Comparison of ENCODE assay signal across 22 mouse cellular contexts in the genomic region with DNA sequence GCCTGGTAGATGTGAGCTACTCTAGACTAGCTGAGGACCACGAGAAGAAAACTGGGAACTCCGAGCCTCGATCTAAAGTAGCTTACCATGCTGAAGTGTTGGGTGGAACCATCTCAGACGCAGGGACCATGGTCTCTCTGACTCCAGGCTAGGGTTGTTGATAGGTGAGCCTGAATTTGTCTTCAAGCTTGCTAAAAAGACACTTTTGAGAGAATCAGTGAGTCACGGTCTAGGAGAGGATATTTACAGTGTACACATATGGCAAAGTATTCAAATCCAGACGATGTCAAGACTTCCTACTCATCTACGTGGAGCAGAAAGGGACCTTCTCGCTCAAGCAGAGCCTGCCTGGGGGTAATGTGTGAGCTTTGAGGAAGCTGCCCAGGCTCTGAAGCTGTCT.
DNase-seq lines count a peak whose midpoint lies in the region; ATAC-seq and TF ChIP-seq lines count a peak whose summit lies in the region.
"Had no signal": no experiment of that assay in that cellular context is flagged by ENCODE, and none has a peak within 500 bp of the region (broad histone marks: within the 10 kb centered on the region; RNA-seq: fewer than 3 reads in every experiment).

No protein-coding gene starts in this region.

- 90% methylated on average over 8 of the region's 8 CpGs for WGBS in hindbrain, embryonic 10.5 days
- WGBS in hindbrain, embryonic 14.5 days: 90% methylated on average over 8 of the region's 8 CpGs

- no peak for ATAC-seq in hindbrain, embryonic 14.5 days (ENCODE audit: low FRiP score)
- peak; percentile 18; the same call in 1 of the 2 replicates for ATAC-seq in granulocyte monocyte progenitor cell, adult 5-6 weeks (replicated peaks; ENCODE audit: poor library complexity, severe bottlenecking)
- ATAC-seq: intestine, postnatal 0 days; liver, embryonic 12.5 days had no signal

- no peak overlapping the region for H3K4me2 ChIP-seq in hindbrain, embryonic 14.5 days (replicated peaks)
- H3K4me2 ChIP-seq: forebrain, embryonic 12.5 days; heart, embryonic 11.5 days; kidney, embryonic 15.5 days; liver, embryonic 12.5 days; midbrain, embryonic 12.5 days had no signal

- TF ChIP-seq POLR2A in bone marrow macrophage, adult 2 months (IDR thresholded peaks at IDR 0.05; ENCODE audit: borderline replicate concordance, low read depth, low read length): no peak

- H3K27me3 ChIP-seq in hindbrain, embryonic 10.5 days (ENCODE audit: insufficient read depth, poor library complexity, severe bottlenecking): peaks cover 5% of the 10 kb centered on the region; the same call in 1 of the 2 replicates
- H3K27me3 ChIP-seq in hindbrain, embryonic 14.5 days (ENCODE audit: control insufficient read depth, insufficient read depth, low read length): no peaks in the 10 kb centered on the region
- H3K27me3 ChIP-seq: midbrain, embryonic 12.5 days had no signal

- H3K4me1 ChIP-seq in hindbrain, embryonic 10.5 days (replicated peaks): peaks cover 99% of the 10 kb centered on the region
- peaks cover 43% of the 10 kb centered on the region for H3K4me1 ChIP-seq in hindbrain, embryonic 14.5 days (replicated peaks; ENCODE audit: control insufficient read depth, insufficient read depth, low read length)
- H3K4me1 ChIP-seq in bone marrow macrophage, adult 2 months (ENCODE audit: control insufficient read depth, insufficient read depth, low read length): peaks cover 54% of the 10 kb centered on the region

- DNase-seq in hindbrain, embryonic 10.5 days (ENCODE audit: low spot score): no peak
- no peak for DNase-seq in hindbrain, embryonic 14.5 days (ENCODE audit: low spot score)
- peak; percentile 32 to 42 for DNase-seq in left cerebral cortex, postnatal 25 days (ENCODE audit: low spot score in 2 of 2)
- DNase-seq in left cerebral cortex, postnatal 10 days (ENCODE audit: extremely low spot score in 1 of 2, low spot score in 2 of 2): no peak
- DNase-seq in B cell, adult 2 months: no peak
- DNase-seq: adrenal gland, postnatal 25 days; cerebellum, adult 11 months; cerebellum, adult 9-11 months; gastrocnemius, adult 2 months; heart, postnatal 10 days; lung, adult 2 months; retina, postnatal 1 day; thymus, postnatal 14 days had no signal

- no peaks in the 10 kb centered on the region for H3K36me3 ChIP-seq in hindbrain, embryonic 10.5 days
- H3K36me3 ChIP-seq in hindbrain, embryonic 14.5 days (replicated peaks; ENCODE audit: control insufficient read depth, insufficient read depth): no peaks in the 10 kb centered on the region
- H3K36me3 ChIP-seq: forebrain, embryonic 12.5 days; kidney, embryonic 15.5 days; limb, embryonic 10.5 days; liver, embryonic 12.5 days; midbrain, embryonic 12.5 days had no signal

- no peak overlapping the region for H3K9ac ChIP-seq in hindbrain, embryonic 14.5 days
- H3K9ac ChIP-seq: forebrain, embryonic 12.5 days; kidney, embryonic 15.5 days; liver, embryonic 12.5 days; midbrain, embryonic 12.5 days had no signal

- H3K4me3 ChIP-seq in hindbrain, embryonic 10.5 days: no peak overlapping the region
- H3K4me3 ChIP-seq in hindbrain, embryonic 14.5 days (replicated peaks; ENCODE audit: low read length): no peak overlapping the region
- H3K4me3 ChIP-seq in bone marrow macrophage, adult 2 months (ENCODE audit: insufficient read depth, low read length): no peak overlapping the region
- H3K4me3 ChIP-seq: forebrain, embryonic 12.5 days; gastrocnemius, adult 2 months; kidney, embryonic 15.5 days; limb, embryonic 10.5 days; liver, embryonic 12.5 days; midbrain, embryonic 12.5 days had no signal

- peak overlapping the region; percentile 70 for H3K27ac ChIP-seq in hindbrain, embryonic 10.5 days
- no peak overlapping the region for H3K27ac ChIP-seq in hindbrain, embryonic 14.5 days
- H3K27ac ChIP-seq in bone marrow macrophage, adult 2 months (ENCODE audit: insufficient read depth, low read depth, low read length): peak overlapping the region; percentile 91
- H3K27ac ChIP-seq: forebrain, embryonic 12.5 days; gastrocnemius, adult 2 months; kidney, embryonic 15.5 days; limb, embryonic 10.5 days; liver, embryonic 12.5 days had no signal

- TF ChIP-seq CTCF in bone marrow macrophage, adult 2 months (IDR thresholded peaks at IDR 0.05; ENCODE audit: low read depth, low read length): no peak

- no peaks in the 10 kb centered on the region for H3K9me3 ChIP-seq in hindbrain, embryonic 10.5 days
- H3K9me3 ChIP-seq in hindbrain, embryonic 14.5 days (ENCODE audit: control insufficient read depth, low read length): no peaks in the 10 kb centered on the region
- H3K9me3 ChIP-seq: forebrain, embryonic 12.5 days; kidney, embryonic 15.5 days; limb, embryonic 10.5 days; liver, embryonic 12.5 days; midbrain, embryonic 12.5 days had no signal

- intact Hi-C loops in left cerebral cortex, postnatal 25 days (cut with DNase I): no loop called here
- intact Hi-C loops in left cerebral cortex, postnatal 10 days (cut with DNase I): no loop called here

Comparison
In these comparisons a context has a peak if more than half of its experiments do, and no peak if none do; other contexts are left out.
1. DNase-seq: peak in left cerebral cortex, postnatal 25 days (2 of 2); none in hindbrain, embryonic 10.5 days (single experiment), hindbrain, embryonic 14.5 days (single experiment), left cerebral cortex, postnatal 10 days (0 of 2) and B cell, adult 2 months (0 of 2).